Mouse (Mus musculus): ENCODE results near the gene Zdhhc5. TPM values are rescaled to one million over a fixed set of nuclear protein-coding genes. Genes with fewer than 3 reads are reported as not detected.
"Not testable (repeated sequence)": the region's sequence is repeated elsewhere in the genome, so short reads cannot be mapped to it uniquely, and the experiment has no call there.

Gene Zdhhc5
- total RNA-seq, 2 experiments from 2014 or later, result 37.0 to 37.6 TPM

- no peak for ATAC-seq (replicated peaks; ENCODE audit: low FRiP score, low TSS enrichment, poor library complexity, severe bottlenecking)
Observed at GRCm38 (mm10) chr2:84736312-84737161, 21.6 kb upstream of the Zdhhc5 start.

GRCm38 (mm10) chr2:84735346-84735920 lies 20.5 kb upstream of the Zdhhc5 start:
- peak; percentile 91 for ATAC-seq (replicated peaks; ENCODE audit: low FRiP score, low TSS enrichment, poor library complexity, severe bottlenecking)

GRCm38 (mm10) chr2:84734919-84735318 lies 19.9 kb upstream of the Zdhhc5 start:
- ATAC-seq (replicated peaks; ENCODE audit: low FRiP score, low TSS enrichment, poor library complexity, severe bottlenecking), result no peak

GRCm38 (mm10) chr2:84734351-84734864 lies 19.4 kb upstream of the Zdhhc5 start:
- no peak for ATAC-seq (replicated peaks; ENCODE audit: low FRiP score, low TSS enrichment, poor library complexity, severe bottlenecking)

GRCm38 (mm10) chr2:84733579-84734300 lies 18.8 kb upstream of the Zdhhc5 start, which contains the start of gene Ypel4:
Gene Ypel4, plus strand, starts transcription at chr2:84734058.
- ATAC-seq (replicated peaks; ENCODE audit: low FRiP score, low TSS enrichment, poor library complexity, severe bottlenecking), result 0 out of 2 replicates have a peak, but pooled peaks have one; percentile 5

GRCm38 (mm10) chr2:84732394-84732793 lies 17.4 kb upstream of the Zdhhc5 start:
- no peak for ATAC-seq (replicated peaks; ENCODE audit: low FRiP score, low TSS enrichment, poor library complexity, severe bottlenecking)

GRCm38 (mm10) chr2:84731206-84731605 lies 16.2 kb upstream of the Zdhhc5 start:
- ATAC-seq (replicated peaks; ENCODE audit: low FRiP score, low TSS enrichment, poor library complexity, severe bottlenecking), result no peak

- ATAC-seq (replicated peaks; ENCODE audit: low FRiP score, low TSS enrichment, poor library complexity, severe bottlenecking), result not testable (repeated sequence)
Observed at GRCm38 (mm10) chr2:84728191-84728590, 13.2 kb upstream of the Zdhhc5 start.

- ATAC-seq (replicated peaks; ENCODE audit: low FRiP score, low TSS enrichment, poor library complexity, severe bottlenecking), result peak; percentile 97
Observed at GRCm38 (mm10) chr2:84727172-84727858, 12.3 kb upstream of the Zdhhc5 start, which contains the start of gene Clp1. Gene Clp1, minus strand, starts transcription at chr2:84727350.

- ATAC-seq (replicated peaks; ENCODE audit: low FRiP score, low TSS enrichment, poor library complexity, severe bottlenecking), result no peak
Observed at GRCm38 (mm10) chr2:84726716-84727115, 11.7 kb upstream of the Zdhhc5 start.

GRCm38 (mm10) chr2:84725770-84726169 lies 10.8 kb upstream of the Zdhhc5 start:
- no peak for ATAC-seq (replicated peaks; ENCODE audit: low FRiP score, low TSS enrichment, poor library complexity, severe bottlenecking)

GRCm38 (mm10) chr2:84723856-84724255 lies 8.9 kb upstream of the Zdhhc5 start:
- ATAC-seq (replicated peaks; ENCODE audit: low FRiP score, low TSS enrichment, poor library complexity, severe bottlenecking), result no peak

GRCm38 (mm10) chr2:84721182-84721581 lies 6.2 kb upstream of the Zdhhc5 start:
- ATAC-seq (replicated peaks; ENCODE audit: low FRiP score, low TSS enrichment, poor library complexity, severe bottlenecking), result peak; percentile 40

GRCm38 (mm10) chr2:84720718-84721117 lies 5.7 kb upstream of the Zdhhc5 start:
- ATAC-seq (replicated peaks; ENCODE audit: low FRiP score, low TSS enrichment, poor library complexity, severe bottlenecking), result no peak

- no peak for ATAC-seq (replicated peaks; ENCODE audit: low FRiP score, low TSS enrichment, poor library complexity, severe bottlenecking)
Observed at GRCm38 (mm10) chr2:84717357-84717756, 2.4 kb upstream of the Zdhhc5 start.

- no peak for ATAC-seq (replicated peaks; ENCODE audit: low FRiP score, low TSS enrichment, poor library complexity, severe bottlenecking)
Observed at GRCm38 (mm10) chr2:84716423-84717355, 1.7 kb upstream of the Zdhhc5 start.

GRCm38 (mm10) chr2:84715562-84716361 lies 782 bp upstream of the Zdhhc5 start:
- ATAC-seq (replicated peaks; ENCODE audit: low FRiP score, low TSS enrichment, poor library complexity, severe bottlenecking), result peak; percentile 95

GRCm38 (mm10) chr2:84714422-84714810 lies 564 bp downstream of the Zdhhc5 start:
- ATAC-seq (replicated peaks; ENCODE audit: low FRiP score, low TSS enrichment, poor library complexity, severe bottlenecking), result no peak

All from megakaryocyte-erythroid progenitor cell, adult 5-6 weeks (primary cell).